Mouse (Mus musculus): ENCODE measurements at regions not wholly inside any gene's neighbourhood (a gene's known extent, or its start where the extent isn't known, plus 50 kb on each side); places are given as distances from the start of the nearest gene placed in this dataset.

DNA sequence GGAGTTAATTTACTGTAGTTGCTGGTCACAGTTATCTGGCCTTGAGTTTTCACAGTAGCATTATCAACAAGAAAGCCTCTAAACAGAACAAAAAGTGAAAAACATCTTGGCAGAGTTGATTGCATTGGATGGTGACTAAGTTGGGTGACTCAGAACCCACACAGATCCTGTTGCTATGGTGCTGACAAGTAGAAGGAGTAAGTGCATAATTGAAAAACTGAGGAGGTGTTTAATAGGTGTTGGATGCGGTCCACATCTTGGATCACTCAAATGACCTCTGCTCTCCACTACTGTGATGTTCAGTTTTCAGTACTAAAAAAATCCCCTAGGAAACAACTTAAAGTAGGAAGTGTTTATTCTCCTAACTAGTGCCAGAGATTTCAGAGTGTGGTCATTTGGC, 280.3 kb downstream of the Slc16a7 start:
- ATAC-seq (replicated peaks; ENCODE audit: insufficient number of reproducible peaks, low FRiP score, low TSS enrichment, low read depth) = no peak
- H3K27ac ChIP-seq (replicated peaks; ENCODE audit: low read depth, low read length) = no peak overlapping the region
- no peaks in the 10 kb centered on the region for H3K9me3 ChIP-seq (replicated peaks; ENCODE audit: control insufficient read depth, low read length)
- no peaks in the 10 kb centered on the region for H3K4me1 ChIP-seq (ENCODE audit: control insufficient read depth, insufficient read depth, low read length)
- DNase-seq (ENCODE audit: low spot score) = no peak
- no peak overlapping the region for H3K4me2 ChIP-seq (ENCODE audit: low read depth, low read length)
- no peak overlapping the region for H3K4me3 ChIP-seq (ENCODE audit: low read depth, low read length)
- H3K9ac ChIP-seq (replicated peaks; ENCODE audit: low read length) = no peak overlapping the region
- no peaks in the 10 kb centered on the region for H3K27me3 ChIP-seq (ENCODE audit: control insufficient read depth, insufficient read depth, low read length)
- WGBS = 78% methylated on average over 1 of the region's 1 CpGs
- no peaks in the 10 kb centered on the region for H3K36me3 ChIP-seq (replicated peaks; ENCODE audit: control insufficient read depth, insufficient read depth, low read depth, low read length)

DNA sequence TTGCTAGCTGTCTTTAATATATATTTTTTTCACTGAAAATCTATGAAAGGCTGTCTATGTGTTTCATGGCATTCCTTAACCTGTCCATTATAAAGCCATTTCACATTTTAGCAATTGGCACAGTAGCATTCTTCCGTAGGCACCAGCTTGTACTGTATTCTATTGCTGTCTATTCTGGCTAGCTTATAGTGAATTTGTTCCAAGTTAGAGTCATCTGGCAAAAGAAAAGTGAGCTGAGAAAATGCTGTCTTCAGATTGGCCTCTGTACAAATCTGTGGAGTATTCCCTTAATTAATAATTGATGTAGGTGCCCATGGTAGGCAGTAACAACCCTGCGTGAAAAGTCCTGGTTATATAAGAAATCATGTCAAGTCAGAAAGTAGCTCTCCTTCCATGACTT, 304.3 kb downstream of the Slc16a7 start:
- H3K9ac ChIP-seq (replicated peaks; ENCODE audit: low read length) = no peak overlapping the region
- H3K27ac ChIP-seq (replicated peaks; ENCODE audit: low read depth, low read length) = no peak overlapping the region
- no peaks in the 10 kb centered on the region for H3K9me3 ChIP-seq (replicated peaks; ENCODE audit: control insufficient read depth, low read length)
- DNase-seq (ENCODE audit: low spot score) (no peak), ATAC-seq (replicated peaks; ENCODE audit: insufficient number of reproducible peaks, low FRiP score, low TSS enrichment, low read depth) (no peak)
- H3K4me3 ChIP-seq (ENCODE audit: low read depth, low read length) = no peak overlapping the region
- no peaks in the 10 kb centered on the region for H3K36me3 ChIP-seq (replicated peaks; ENCODE audit: control insufficient read depth, insufficient read depth, low read depth, low read length)
- no peaks in the 10 kb centered on the region for H3K4me1 ChIP-seq (ENCODE audit: control insufficient read depth, insufficient read depth, low read length)
- 87% methylated on average over 2 of the region's 2 CpGs for WGBS
- H3K27me3 ChIP-seq (ENCODE audit: control insufficient read depth, insufficient read depth, low read length) = no peaks in the 10 kb centered on the region
- no peak overlapping the region for H3K4me2 ChIP-seq (ENCODE audit: low read depth, low read length)

DNA sequence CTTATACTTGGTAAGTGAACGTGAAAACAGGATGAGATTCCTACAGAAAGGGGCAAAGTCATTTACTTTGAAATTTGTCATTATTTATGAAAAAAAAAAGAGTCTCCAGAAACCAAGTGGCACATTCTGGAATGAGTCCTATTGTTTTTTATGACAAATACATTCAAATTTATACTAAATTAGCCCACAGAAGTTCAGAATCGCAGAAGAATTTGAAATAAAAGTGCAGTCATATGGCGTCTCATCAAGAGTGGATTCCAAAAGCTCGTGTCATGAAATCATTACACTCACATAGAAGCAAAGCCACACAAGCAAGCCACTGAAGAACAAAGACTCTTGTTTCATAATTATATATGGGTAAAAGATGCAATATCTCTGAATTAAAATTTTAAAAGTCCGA, 316.9 kb downstream of the Slc16a7 start:
- 78% methylated on average over 5 of the region's 5 CpGs for WGBS
- H3K4me1 ChIP-seq (ENCODE audit: control insufficient read depth, insufficient read depth, low read length) = no peaks in the 10 kb centered on the region
- no peak for DNase-seq (ENCODE audit: low spot score)
- no peak for ATAC-seq (replicated peaks; ENCODE audit: insufficient number of reproducible peaks, low FRiP score, low TSS enrichment, low read depth)
- H3K9me3 ChIP-seq (replicated peaks; ENCODE audit: control insufficient read depth, low read length) = no peaks in the 10 kb centered on the region
- no peak overlapping the region for H3K4me3 ChIP-seq (ENCODE audit: low read depth, low read length)
- H3K4me2 ChIP-seq (ENCODE audit: low read depth, low read length) = no peak overlapping the region
- no peak overlapping the region for H3K27ac ChIP-seq (replicated peaks; ENCODE audit: low read depth, low read length)
- H3K27me3 ChIP-seq (ENCODE audit: control insufficient read depth, insufficient read depth, low read length) = no peaks in the 10 kb centered on the region
- no peaks in the 10 kb centered on the region for H3K36me3 ChIP-seq (replicated peaks; ENCODE audit: control insufficient read depth, insufficient read depth, low read depth, low read length)
- H3K9ac ChIP-seq (replicated peaks; ENCODE audit: low read length) = no peak overlapping the region

DNA sequence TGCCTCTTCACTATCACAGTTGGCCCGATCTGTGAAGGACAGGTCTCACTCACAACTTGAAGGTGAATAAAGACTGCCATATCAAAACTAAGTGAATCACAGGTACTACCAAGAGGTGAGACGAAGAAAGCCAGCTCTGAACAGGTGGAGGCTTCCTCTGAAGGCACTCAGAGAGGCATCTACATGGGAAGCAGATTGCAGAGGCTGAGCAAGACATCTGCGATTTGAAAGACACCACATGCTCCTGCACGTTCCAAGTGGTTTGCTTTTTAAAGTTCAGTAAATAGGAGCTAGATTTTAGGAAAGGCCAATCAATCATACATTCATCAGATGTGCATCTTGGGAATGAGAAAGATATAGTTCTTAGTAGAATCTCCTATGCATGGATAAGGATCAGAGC, 319.0 kb downstream of the Slc16a7 start:
- H3K4me2 ChIP-seq (ENCODE audit: low read depth, low read length) = no peak overlapping the region
- no peak for ATAC-seq (replicated peaks; ENCODE audit: insufficient number of reproducible peaks, low FRiP score, low TSS enrichment, low read depth)
- no peaks in the 10 kb centered on the region for H3K4me1 ChIP-seq (ENCODE audit: control insufficient read depth, insufficient read depth, low read length)
- H3K27ac ChIP-seq (replicated peaks; ENCODE audit: low read depth, low read length) = no peak overlapping the region
- WGBS = 84% methylated on average over 4 of the region's 4 CpGs
- no peak overlapping the region for H3K4me3 ChIP-seq (ENCODE audit: low read depth, low read length)
- no peak overlapping the region for H3K9ac ChIP-seq (replicated peaks; ENCODE audit: low read length)
- no peaks in the 10 kb centered on the region for H3K36me3 ChIP-seq (replicated peaks; ENCODE audit: control insufficient read depth, insufficient read depth, low read depth, low read length)
- H3K9me3 ChIP-seq (replicated peaks; ENCODE audit: control insufficient read depth, low read length) = no peaks in the 10 kb centered on the region
- H3K27me3 ChIP-seq (ENCODE audit: control insufficient read depth, insufficient read depth, low read length) = no peaks in the 10 kb centered on the region
- DNase-seq (ENCODE audit: low spot score) = no peak

DNA sequence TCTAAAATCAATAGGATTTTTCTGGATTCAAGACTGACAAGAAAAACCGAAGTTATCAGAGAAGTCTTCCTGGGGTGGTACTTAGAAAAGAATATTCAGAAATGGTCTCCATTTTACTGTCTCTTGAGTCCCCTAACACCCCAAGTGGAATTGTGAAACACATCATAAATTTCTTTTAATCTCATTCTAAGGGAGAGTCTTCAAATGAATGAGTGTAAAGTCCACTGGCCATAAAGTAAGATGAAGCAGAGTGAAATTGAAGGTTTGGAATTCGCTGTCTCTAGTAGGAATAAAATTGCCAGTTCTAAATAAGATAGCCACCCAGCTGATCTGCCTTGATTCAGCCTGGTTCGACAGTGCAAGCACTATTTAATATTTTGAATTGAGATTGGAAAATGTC, 350.0 kb downstream of the Slc16a7 start:
- Histone ChIP-seq H3K4me2 (ENCODE audit: low read depth, low read length) (no peak overlapping the region), H3K4me1 (ENCODE audit: control insufficient read depth, insufficient read depth, low read length) (no peaks in the 10 kb centered on the region), H3K9ac (replicated peaks; ENCODE audit: low read length) (no peak overlapping the region), H3K36me3 (replicated peaks; ENCODE audit: control insufficient read depth, insufficient read depth, low read depth, low read length) (no peaks in the 10 kb centered on the region), H3K9me3 (replicated peaks; ENCODE audit: control insufficient read depth, low read length) (no peaks in the 10 kb centered on the region), H3K27ac (replicated peaks; ENCODE audit: low read depth, low read length) (no peak overlapping the region), H3K4me3 (ENCODE audit: low read depth, low read length) (no peak overlapping the region), H3K27me3 (ENCODE audit: control insufficient read depth, insufficient read depth, low read length) (no peaks in the 10 kb centered on the region)
- 85% methylated on average over 3 of the region's 3 CpGs for WGBS
- no peak for DNase-seq (ENCODE audit: low spot score)
- ATAC-seq (replicated peaks; ENCODE audit: insufficient number of reproducible peaks, low FRiP score, low TSS enrichment, low read depth) = no peak

DNA sequence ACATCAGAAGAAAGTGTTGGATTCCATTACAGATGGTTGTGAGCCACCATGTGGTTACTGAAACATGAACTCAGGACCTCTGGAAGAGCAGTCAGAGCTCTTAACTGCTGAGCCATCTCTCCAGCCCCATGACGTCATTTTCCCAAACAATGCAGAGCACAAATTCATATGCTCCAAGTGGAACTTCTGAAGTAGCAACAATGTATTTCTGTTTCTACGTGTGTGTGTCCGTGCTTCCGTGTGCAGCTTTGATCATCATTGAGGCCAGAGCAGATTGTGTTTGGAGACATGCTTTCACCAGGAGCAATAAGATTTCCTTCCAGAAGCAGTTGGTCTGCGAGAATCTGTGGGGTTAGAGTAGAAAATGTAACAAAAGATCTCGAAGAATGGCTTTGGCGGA, 353.6 kb downstream of the Slc16a7 start:
- DNase-seq (ENCODE audit: low spot score) = no peak
- no peaks in the 10 kb centered on the region for H3K9me3 ChIP-seq (replicated peaks; ENCODE audit: control insufficient read depth, low read length)
- H3K36me3 ChIP-seq (replicated peaks; ENCODE audit: control insufficient read depth, insufficient read depth, low read depth, low read length) = no peaks in the 10 kb centered on the region
- no peak overlapping the region for H3K9ac ChIP-seq (replicated peaks; ENCODE audit: low read length)
- no peaks in the 10 kb centered on the region for H3K4me1 ChIP-seq (ENCODE audit: control insufficient read depth, insufficient read depth, low read length)
- no peak overlapping the region for H3K27ac ChIP-seq (replicated peaks; ENCODE audit: low read depth, low read length)
- no peaks in the 10 kb centered on the region for H3K27me3 ChIP-seq (ENCODE audit: control insufficient read depth, insufficient read depth, low read length)
- no peak for ATAC-seq (replicated peaks; ENCODE audit: insufficient number of reproducible peaks, low FRiP score, low TSS enrichment, low read depth)
- H3K4me2 ChIP-seq (ENCODE audit: low read depth, low read length) = no peak overlapping the region
- WGBS = 87% methylated on average over 7 of the region's 7 CpGs
- H3K4me3 ChIP-seq (ENCODE audit: low read depth, low read length) = no peak overlapping the region

DNA sequence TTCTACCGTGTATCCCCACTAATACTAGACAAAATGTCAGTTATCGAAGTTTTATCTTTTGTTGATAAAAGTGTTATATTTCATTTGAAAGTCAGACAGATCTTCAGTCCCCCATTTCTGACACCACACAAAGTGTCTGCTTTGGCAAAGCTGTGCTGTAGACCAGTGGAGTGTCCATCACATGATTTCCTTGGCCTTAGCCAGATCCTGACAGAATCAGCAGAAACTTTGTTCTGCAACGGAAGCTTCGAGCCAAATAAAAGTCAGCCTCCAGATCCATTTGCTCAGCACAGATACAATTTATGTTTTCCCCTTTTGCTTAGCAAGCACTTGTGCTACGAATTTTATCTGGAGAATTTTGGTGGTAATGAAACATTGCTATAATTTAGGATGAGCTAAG, 360.9 kb downstream of the Slc16a7 start:
- Histone ChIP-seq H3K36me3 (replicated peaks; ENCODE audit: control insufficient read depth, insufficient read depth, low read depth, low read length) (no peaks in the 10 kb centered on the region), H3K4me3 (ENCODE audit: low read depth, low read length) (no peak overlapping the region), H3K27ac (replicated peaks; ENCODE audit: low read depth, low read length) (no peak overlapping the region), H3K4me2 (ENCODE audit: low read depth, low read length) (no peak overlapping the region), H3K9ac (replicated peaks; ENCODE audit: low read length) (no peak overlapping the region), H3K9me3 (replicated peaks; ENCODE audit: control insufficient read depth, low read length) (no peaks in the 10 kb centered on the region), H3K4me1 (ENCODE audit: control insufficient read depth, insufficient read depth, low read length) (no peaks in the 10 kb centered on the region), H3K27me3 (ENCODE audit: control insufficient read depth, insufficient read depth, low read length) (no peaks in the 10 kb centered on the region)
- no peak for DNase-seq (ENCODE audit: low spot score)
- 91% methylated on average over 5 of the region's 5 CpGs for WGBS
- ATAC-seq (replicated peaks; ENCODE audit: insufficient number of reproducible peaks, low FRiP score, low TSS enrichment, low read depth) = no peak

DNA sequence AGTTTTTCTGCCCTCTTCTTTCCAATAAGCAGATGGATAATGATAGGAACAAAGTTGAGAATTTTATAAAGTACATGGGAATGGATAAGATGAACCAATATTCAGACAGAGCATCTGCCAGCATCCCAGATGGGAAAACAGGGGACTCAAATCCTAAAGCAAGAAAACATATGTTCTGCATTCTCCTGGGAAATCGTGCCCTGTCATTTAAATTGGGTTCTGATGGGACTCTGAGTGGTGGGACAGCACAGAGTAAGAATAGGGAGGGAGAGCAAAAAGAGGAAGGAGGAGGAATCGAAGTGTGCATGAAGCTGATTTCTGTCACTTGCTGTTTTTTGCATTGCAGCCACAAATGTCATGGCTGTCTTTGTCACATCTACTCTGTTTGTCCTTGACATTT, 362.4 kb downstream of the Slc16a7 start:
- H3K9ac ChIP-seq (replicated peaks; ENCODE audit: low read length) = no peak overlapping the region
- no peak overlapping the region for H3K27ac ChIP-seq (replicated peaks; ENCODE audit: low read depth, low read length)
- WGBS = 70% methylated on average over 2 of the region's 2 CpGs
- H3K36me3 ChIP-seq (replicated peaks; ENCODE audit: control insufficient read depth, insufficient read depth, low read depth, low read length) = no peaks in the 10 kb centered on the region
- DNase-seq (ENCODE audit: low spot score) (no peak), ATAC-seq (replicated peaks; ENCODE audit: insufficient number of reproducible peaks, low FRiP score, low TSS enrichment, low read depth) (no peak)
- no peaks in the 10 kb centered on the region for H3K9me3 ChIP-seq (replicated peaks; ENCODE audit: control insufficient read depth, low read length)
- H3K4me3 ChIP-seq (ENCODE audit: low read depth, low read length) = no peak overlapping the region
- H3K4me1 ChIP-seq (ENCODE audit: control insufficient read depth, insufficient read depth, low read length) = no peaks in the 10 kb centered on the region
- no peak overlapping the region for H3K4me2 ChIP-seq (ENCODE audit: low read depth, low read length)
- H3K27me3 ChIP-seq (ENCODE audit: control insufficient read depth, insufficient read depth, low read length) = no peaks in the 10 kb centered on the region
